Mouse (Mus musculus) hindbrain, embryonic 15.5 days (tissue): ENCODE measurements around the gene Kcnh1. TPM values are rescaled to one million over a fixed set of nuclear protein-coding genes. Genes with fewer than 3 reads are reported as not detected.

Experiments
- ATAC-seq: fragments of 200-750 bp; cut with Nextera tagmentation; 2 replicates; pipeline ENCODE4 v1.8.0; 2017; ENCODE audit warnings: low read depth, moderate number of reproducible peaks, moderate TSS enrichment; ENCODE audit not compliant: low FRiP score
- H3K27ac ChIP-seq: fragments of 300-500 bp; sonication (generic); replicated peaks from 2 replicates; pipeline ENCODE4 v1.5.1; 2015; ENCODE audit warnings: mild to moderate bottlenecking, inconsistent platforms
- H3K27me3 ChIP-seq: fragments of 300-500 bp; sonication (generic); 2 replicates; pipeline ENCODE4 v1.6.1; 2015; ENCODE audit warnings: control low read depth, inconsistent platforms
- H3K36me3 ChIP-seq: fragments of 300-500 bp; sonication (generic); 2 replicates; pipeline ENCODE4 v1.6.1; 2015; ENCODE audit warnings: control low read depth, inconsistent platforms
- H3K4me1 ChIP-seq: fragments of 300-500 bp; sonication (generic); replicated peaks from 2 replicates; pipeline ENCODE4 v1.6.1; 2015; ENCODE audit warnings: control low read depth, inconsistent platforms
- H3K4me2 ChIP-seq: fragments of 300-500 bp; sonication (generic); 2 replicates; pipeline ENCODE4 v1.6.1; 2015; ENCODE audit warnings: moderate library complexity, mild to moderate bottlenecking, inconsistent platforms
- H3K4me3 ChIP-seq: fragments of 300-500 bp; sonication (generic); 2 replicates; pipeline ENCODE4 v1.5.1; 2015; ENCODE audit warnings: mild to moderate bottlenecking, inconsistent platforms
- H3K9ac ChIP-seq: fragments of 300-500 bp; sonication (generic); 2 replicates; pipeline ENCODE4 v1.6.1; 2015; ENCODE audit warnings: inconsistent platforms
- H3K9me3 ChIP-seq: fragments of 300-500 bp; sonication (generic); 2 replicates; pipeline ENCODE4 v1.6.1; 2016; ENCODE audit warnings: control low read depth, inconsistent platforms
- WGBS: fragments of 180-500 bp; shearing (Covaris S2); methylation state at CpG from one replicate; pipeline ENCODE4 v1.1.7; 2015; 5-methylcytosine and 5-hydroxymethylcytosine counted together
- polyA plus RNA-seq: library from polyadenylated mRNA; unstranded; fragments of >200 nt; fragmentation: Nextera tagmentation; extraction: Ambion mirVana; gene quantifications from 2 replicates; pipeline ENCODE4 v1.2.1, GENCODE M21; 2015

Kcnh1 gene
- polyA plus RNA-seq, 1 experiment from 2014 or later, result 3.6 TPM

DNA sequence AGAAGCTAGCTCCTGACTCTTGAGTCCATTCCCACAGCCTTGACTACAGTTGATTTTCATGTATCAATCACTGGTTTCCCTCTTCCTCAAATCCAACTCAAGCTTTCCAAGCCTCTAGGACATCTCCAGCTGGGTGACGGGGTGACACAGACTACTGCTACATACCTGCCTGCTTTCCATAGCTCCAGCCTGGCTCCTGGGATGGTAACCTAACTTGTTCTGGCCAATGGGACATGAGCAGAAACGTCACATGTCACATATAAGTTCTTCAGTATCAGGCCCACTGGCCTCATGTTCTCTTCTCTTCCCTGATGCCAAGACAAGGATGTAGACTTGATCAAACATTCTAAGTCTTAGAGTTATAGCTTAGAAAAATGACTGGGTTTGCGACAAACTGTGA lies 360.0 kb downstream of the Kcnh1 start:
- no peaks in the 10 kb centered on the region for H3K27me3 ChIP-seq
- H3K4me1 ChIP-seq, result no peaks in the 10 kb centered on the region
- H3K4me3 ChIP-seq, result no peak overlapping the region
- H3K27ac ChIP-seq, result no peak overlapping the region
- H3K36me3 ChIP-seq, result no peaks in the 10 kb centered on the region
- no peak overlapping the region for H3K4me2 ChIP-seq
- 90% methylated on average over 3 of the region's 3 CpGs for WGBS
- H3K9ac ChIP-seq, result no peak overlapping the region
- ATAC-seq, result no peak
- H3K9me3 ChIP-seq, result no peaks in the 10 kb centered on the region

DNA sequence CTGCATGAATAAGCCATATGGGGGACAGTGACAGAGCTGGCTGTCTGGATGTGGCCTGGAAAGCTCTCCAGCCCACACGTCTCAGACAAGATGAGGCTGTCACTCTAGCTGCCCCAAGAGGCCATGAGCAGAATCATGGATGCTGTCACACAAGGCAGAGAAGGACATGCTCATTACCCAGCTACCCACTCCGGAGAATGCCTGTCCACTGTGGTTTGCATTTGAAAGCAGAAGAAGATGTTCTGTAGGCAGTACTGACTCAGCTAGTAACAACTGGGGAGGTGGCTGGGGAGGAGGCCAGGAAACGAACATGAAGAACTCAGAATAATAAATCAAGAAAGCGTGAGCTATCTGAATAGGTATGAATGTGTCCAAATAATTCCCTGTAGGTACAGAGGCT lies 364.9 kb downstream of the Kcnh1 start:
- H3K4me3 ChIP-seq, result no peak overlapping the region
- H3K4me1 ChIP-seq, result no peaks in the 10 kb centered on the region
- ATAC-seq, result no peak
- no peaks in the 10 kb centered on the region for H3K36me3 ChIP-seq
- no peak overlapping the region for H3K27ac ChIP-seq
- H3K4me2 ChIP-seq, result no peak overlapping the region
- no peaks in the 10 kb centered on the region for H3K27me3 ChIP-seq
- WGBS, result 40% methylated on average over 4 of the region's 4 CpGs
- H3K9me3 ChIP-seq, result no peaks in the 10 kb centered on the region
- H3K9ac ChIP-seq, result no peak overlapping the region

DNA sequence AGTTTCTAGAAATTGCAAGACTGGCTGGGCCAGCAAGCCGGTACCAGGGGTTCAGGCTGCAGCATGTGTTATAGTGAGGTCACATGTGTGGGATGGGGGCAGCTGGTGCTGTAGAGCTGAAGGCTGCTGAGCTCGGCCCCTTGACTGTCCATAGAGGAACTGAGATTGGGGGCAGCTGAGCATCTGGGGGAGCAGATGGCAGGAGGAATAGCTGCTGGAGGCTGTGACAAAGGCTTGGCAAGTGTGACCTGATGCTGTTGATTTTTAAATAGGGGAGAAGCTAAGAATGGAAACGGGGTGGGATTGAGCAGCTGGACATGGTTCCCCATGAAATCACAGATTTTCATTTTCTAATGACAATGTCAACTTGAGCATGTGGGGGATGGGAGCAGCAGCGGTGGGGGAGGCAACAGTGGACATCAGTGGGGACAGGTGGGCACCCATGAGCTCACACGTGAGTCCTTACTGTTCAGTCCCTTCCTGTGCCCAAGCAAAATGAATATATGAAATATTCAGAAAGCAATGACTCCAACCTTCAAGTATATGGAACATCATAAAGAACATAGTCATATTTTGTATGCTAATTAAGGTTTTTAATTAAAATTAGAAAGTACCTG lies 367.5 kb downstream of the Kcnh1 start:
- ATAC-seq, result peak; percentile 79; the same call in 1 of the 2 replicates
- 32% methylated on average over 5 of the region's 5 CpGs for WGBS

DNA sequence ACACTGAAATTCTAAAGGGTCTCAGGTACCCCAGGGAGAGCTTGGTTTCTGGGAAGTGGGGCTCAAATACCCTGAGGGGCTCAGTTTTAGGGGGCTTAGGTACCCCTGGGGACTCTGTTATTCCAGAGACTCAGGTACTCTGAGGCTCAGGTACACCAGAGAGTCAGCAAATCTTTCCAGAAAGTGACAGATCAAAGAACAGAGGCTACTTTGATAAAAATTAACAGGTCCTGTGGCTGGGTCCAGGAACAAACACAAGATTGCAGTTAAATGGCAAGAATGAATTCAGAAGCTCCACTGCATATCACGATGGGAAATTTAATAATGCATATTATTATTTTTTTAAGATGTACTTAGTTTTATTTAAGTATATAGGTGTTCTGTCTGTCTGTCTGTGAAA lies 368.8 kb downstream of the Kcnh1 start:
- no peak for ATAC-seq
- 81% methylated on average over 1 of the region's 1 CpGs for WGBS
- Histone ChIP-seq H3K9me3 (no peaks in the 10 kb centered on the region), H3K4me3 (no peak overlapping the region), H3K36me3 (no peaks in the 10 kb centered on the region), H3K27me3 (no peaks in the 10 kb centered on the region), H3K4me1 (no peaks in the 10 kb centered on the region), H3K27ac (no peak overlapping the region), H3K9ac (no peak overlapping the region), H3K4me2 (no peak overlapping the region)

More for the DNA sequence above, 367.5 kb downstream of the Kcnh1 start:
- no peaks in the 10 kb centered on the region for H3K27me3 ChIP-seq
- no peaks in the 10 kb centered on the region for H3K4me1 ChIP-seq
- no peak overlapping the region for H3K9ac ChIP-seq
- H3K27ac ChIP-seq, result no peak overlapping the region
- H3K36me3 ChIP-seq, result no peaks in the 10 kb centered on the region
- no peak overlapping the region for H3K4me3 ChIP-seq
- H3K9me3 ChIP-seq, result no peaks in the 10 kb centered on the region
- no peak overlapping the region for H3K4me2 ChIP-seq

Other genes with a start within 250 kb of the Kcnh1 start
- gene Rd3, start 213.4 kb upstream of the Kcnh1 start, polyA plus RNA-seq, result 3.0 and 4.0 TPM in 2 replicates
- 1.7 and 3.3 TPM in 2 replicates for gene Traf5, start 98.2 kb upstream of the Kcnh1 start, polyA plus RNA-seq
- 32.9 and 41.8 TPM in 2 replicates for gene Rcor3, start 52.7 kb upstream of the Kcnh1 start, polyA plus RNA-seq